Mouse (Mus musculus): ENCODE results near the gene Wnt6.
"Not testable (repeated sequence)": the region's sequence is repeated elsewhere in the genome, so short reads cannot be mapped to it uniquely, and the experiment has no call there.

Gene Wnt6

GRCm38 (mm10) chr1:74806360-74807311, 34.9 kb downstream of the Wnt6 start:
- no peak for DNase-seq (ENCODE audit: low read depth)

- no peak for DNase-seq (ENCODE audit: low read depth)
Observed at GRCm38 (mm10) chr1:74807551-74808071, 35.9 kb downstream of the Wnt6 start.

GRCm38 (mm10) chr1:74808078-74808477, 36.4 kb downstream of the Wnt6 start:
- peak; percentile 77 for DNase-seq (ENCODE audit: low read depth)

GRCm38 (mm10) chr1:74809007-74809406, 37.3 kb downstream of the Wnt6 start:
- no peak for DNase-seq (ENCODE audit: low read depth)

- no peak for DNase-seq (ENCODE audit: low read depth)
Observed at GRCm38 (mm10) chr1:74814931-74815647, 43.4 kb downstream of the Wnt6 start.

GRCm38 (mm10) chr1:74815965-74816364, 44.3 kb downstream of the Wnt6 start:
- DNase-seq (ENCODE audit: low read depth), result not testable (repeated sequence)

- DNase-seq (ENCODE audit: low read depth), result peak; percentile 72
Observed at GRCm38 (mm10) chr1:74816612-74817199, 45.0 kb downstream of the Wnt6 start.

- no peak for DNase-seq (ENCODE audit: low read depth)
Observed at GRCm38 (mm10) chr1:74817219-74817618, 45.5 kb downstream of the Wnt6 start.

- no peak for DNase-seq (ENCODE audit: low read depth)
Observed at GRCm38 (mm10) chr1:74818509-74818908, 46.8 kb downstream of the Wnt6 start.

GRCm38 (mm10) chr1:74823598-74823997, 51.9 kb downstream of the Wnt6 start:
- not testable (repeated sequence) for DNase-seq (ENCODE audit: low read depth)

- DNase-seq (ENCODE audit: low read depth), result no peak
Observed at GRCm38 (mm10) chr1:74824518-74825302, 53.0 kb downstream of the Wnt6 start.

GRCm38 (mm10) chr1:74830061-74830460, 58.4 kb downstream of the Wnt6 start:
- no peak for DNase-seq (ENCODE audit: low read depth)

GRCm38 (mm10) chr1:74833255-74833654, 61.6 kb downstream of the Wnt6 start:
- DNase-seq (ENCODE audit: low read depth), result no peak

Data from fibroblast of lung, adult 2 months (primary cell).